In genomic region chr12:72945301-72946063, GRCm38 (mm10) we compare ENCODE assay signal across 9 mouse cellular contexts. TPM values are rescaled to one million over a fixed set of nuclear protein-coding genes. Genes with fewer than 3 reads are reported as not detected.
DNase-seq lines count a peak whose midpoint lies in the region; ATAC-seq lines count a peak whose summit lies in the region.
"Had no signal": no experiment of that assay in that cellular context is flagged by ENCODE, and none has a peak within 500 bp of the region (broad histone marks: within the 10 kb centered on the region; RNA-seq: fewer than 3 reads in every experiment).

No protein-coding gene starts in this region.

- no peaks in the 10 kb centered on the region for H3K9me3 ChIP-seq in kidney, embryonic 14.5 days (ENCODE audit: control insufficient read depth, low read length)
- H3K9me3 ChIP-seq in hindbrain, embryonic 12.5 days (replicated peaks): no peaks in the 10 kb centered on the region
- H3K9me3 ChIP-seq in midbrain, embryonic 15.5 days: no peaks in the 10 kb centered on the region

- ATAC-seq in kidney, embryonic 14.5 days (ENCODE audit: low FRiP score, low TSS enrichment): peak; percentile 43; the same call in 1 of the 2 replicates
- ATAC-seq in common myeloid progenitor, adult 5-6 weeks (replicated peaks; ENCODE audit: low read depth, poor library complexity, severe bottlenecking): peak; percentile 25; the same call in 1 of the 2 replicates
- ATAC-seq in hindbrain, embryonic 12.5 days (ENCODE audit: low FRiP score): peak; percentile 80
- ATAC-seq in midbrain, embryonic 15.5 days (replicated peaks): peak; percentile 69; the same call in 1 of the 2 replicates

- no peak overlapping the region for H3K27ac ChIP-seq in kidney, embryonic 14.5 days (ENCODE audit: low read depth, low read length)
- H3K27ac ChIP-seq in hindbrain, embryonic 12.5 days: no peak overlapping the region
- H3K27ac ChIP-seq in midbrain, embryonic 15.5 days: no peak overlapping the region
- H3K27ac ChIP-seq: macrophage had no signal

- no peak overlapping the region for H3K9ac ChIP-seq in kidney, embryonic 14.5 days (ENCODE audit: low read depth, low read length)
- H3K9ac ChIP-seq in hindbrain, embryonic 12.5 days: no peak overlapping the region
- H3K9ac ChIP-seq in midbrain, embryonic 15.5 days: no peak overlapping the region

- peak overlapping the region; percentile 38 for H3K4me3 ChIP-seq in kidney, embryonic 14.5 days (ENCODE audit: low read length)
- peak overlapping the region; percentile 36 for H3K4me3 ChIP-seq in hindbrain, embryonic 12.5 days
- H3K4me3 ChIP-seq in midbrain, embryonic 15.5 days: peak overlapping the region; percentile 29

- H3K4me1 ChIP-seq in kidney, embryonic 14.5 days (ENCODE audit: control insufficient read depth, insufficient read depth, low read length): no peaks in the 10 kb centered on the region
- peaks cover 9% of the 10 kb centered on the region for H3K4me1 ChIP-seq in hindbrain, embryonic 12.5 days
- peaks cover 11% of the 10 kb centered on the region for H3K4me1 ChIP-seq in midbrain, embryonic 15.5 days

- DNase-seq in kidney, adult 11 months: no peak
- no peak for DNase-seq in right cerebral cortex, adult 2 months (ENCODE audit: low spot score in 2 of 2)
- DNase-seq in natural killer cell, adult 2 months (ENCODE audit: low spot score in 2 of 2): no peak
- no peak for DNase-seq in adrenal gland, adult 8-10 months

- peaks cover 98% of the 10 kb centered on the region for H3K27me3 ChIP-seq in kidney, embryonic 14.5 days (ENCODE audit: control insufficient read depth, insufficient read depth, low read length)
- peaks cover 95% of the 10 kb centered on the region for H3K27me3 ChIP-seq in hindbrain, embryonic 12.5 days
- H3K27me3 ChIP-seq in midbrain, embryonic 15.5 days (replicated peaks): peaks cover 90% of the 10 kb centered on the region

- under 1% methylated on average over 86 of the region's 89 CpGs for whole genome bisulfite sequencing in kidney, embryonic 14.5 days
- under 1% methylated on average over 80 of the region's 89 CpGs for WGBS in hindbrain, embryonic 12.5 days
- under 1% methylated on average over 88 of the region's 89 CpGs for WGBS in midbrain, embryonic 15.5 days

- H3K4me2 ChIP-seq in kidney, embryonic 14.5 days (replicated peaks; ENCODE audit: low read depth, low read length): peak overlapping the region; percentile 47
- H3K4me2 ChIP-seq in hindbrain, embryonic 12.5 days (replicated peaks): peak overlapping the region; percentile 56
- H3K4me2 ChIP-seq in midbrain, embryonic 15.5 days: peak overlapping the region; percentile 47

- no peaks in the 10 kb centered on the region for H3K36me3 ChIP-seq in kidney, embryonic 14.5 days (ENCODE audit: control insufficient read depth, insufficient read depth, low read length)
- H3K36me3 ChIP-seq in hindbrain, embryonic 12.5 days: no peaks in the 10 kb centered on the region
- no peaks in the 10 kb centered on the region for H3K36me3 ChIP-seq in midbrain, embryonic 15.5 days (replicated peaks)

RNA-seq across cellular contexts. Expression of gene 4930447C04Rik, which starts 4.9 kb away (rescaled TPM):
- polyA plus RNA-seq in kidney, embryonic 14.5 days (2014; fragmentation: Nextera tagmentation; extraction: Ambion mirVana): 1.5 and 2.3 TPM in 2 replicates
- total RNA-seq in common myeloid progenitor, adult 5-6 weeks (2017): 8.9 and 12.4 TPM in 2 replicates
- polyA plus RNA-seq in hindbrain, embryonic 12.5 days (2016; fragmentation: Nextera tagmentation; extraction: Ambion mirVana): 4.1 and 4.2 TPM in 2 replicates
- 4.0 and 4.8 TPM in 2 replicates for polyA plus RNA-seq in midbrain, embryonic 15.5 days (2015; fragmentation: Nextera tagmentation; extraction: Ambion mirVana)
- under 1 TPM in 3 of 4 experiments, not detected in 1; 0.24 to 0.49 (median 0.28) TPM for total RNA-seq in adrenal gland, adult 8-10 months (2022)
- polyA plus RNA-seq: macrophage had no signal

RNA-seq across cellular contexts. Expression of gene Six6, which starts 5.8 kb away (rescaled TPM):
- not detected in 2 replicates for polyA plus RNA-seq in kidney, embryonic 14.5 days (2014; fragmentation: Nextera tagmentation; extraction: Ambion mirVana)
- not detected in 2 replicates for total RNA-seq in common myeloid progenitor, adult 5-6 weeks (2017)
- 0.17 TPM in 1 of 2 replicates, not detected in the other for polyA plus RNA-seq in hindbrain, embryonic 12.5 days (2016; fragmentation: Nextera tagmentation; extraction: Ambion mirVana)
- 0.61 and 1.5 TPM in 2 replicates for polyA plus RNA-seq in midbrain, embryonic 15.5 days (2015; fragmentation: Nextera tagmentation; extraction: Ambion mirVana)
- not detected for total RNA-seq in adrenal gland, adult 8-10 months (2022)
- polyA plus RNA-seq: macrophage had no signal

Comparison
In these comparisons a context has a peak if more than half of its experiments do, and no peak if none do; other contexts are left out.
1. ATAC-seq: peak in every context shown above with its lines; median percentile 80 in hindbrain, embryonic 12.5 days; 69 in midbrain, embryonic 15.5 days; 43 in kidney, embryonic 14.5 days; 25 in common myeloid progenitor, adult 5-6 weeks.